Mouse (Mus musculus): Measurements from ENCODE around the gene Rem1. TPM values are rescaled to one million over a fixed set of nuclear protein-coding genes. Genes with fewer than 3 reads are reported as not detected.

Rem1 gene
- polyA plus RNA-seq, 1 experiment = not detected

DNA sequence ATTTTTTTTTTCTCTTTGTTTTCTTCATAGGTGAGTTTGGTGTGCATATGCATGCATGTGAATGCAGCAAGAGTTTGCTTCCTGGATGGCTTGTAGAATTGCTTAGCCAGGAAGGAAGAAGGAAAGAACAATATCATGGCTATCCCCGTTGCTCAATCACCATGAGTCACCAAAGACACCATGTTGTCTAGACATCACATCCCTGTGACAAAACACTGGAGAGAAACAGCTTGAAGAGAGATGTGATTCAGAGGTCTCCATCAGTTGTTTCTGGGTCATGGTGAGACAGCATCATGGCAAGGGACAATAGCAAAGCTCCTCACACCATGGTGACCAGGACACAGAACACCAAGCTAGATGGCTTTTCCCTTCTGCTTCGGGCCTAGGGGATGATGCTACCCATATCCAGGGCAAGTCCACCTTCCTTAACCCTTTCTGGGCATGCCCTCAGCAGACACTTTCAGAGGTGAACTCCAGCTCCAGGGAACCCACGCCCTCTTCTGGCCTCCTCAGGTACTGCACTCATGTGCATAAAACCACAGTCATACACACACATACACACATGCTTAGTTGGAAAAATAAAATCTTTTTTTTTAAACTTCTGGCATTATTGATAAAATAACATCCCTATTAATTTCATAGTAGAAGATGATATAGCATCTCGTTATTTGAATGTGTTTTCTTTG is 25.3 kb upstream of the Rem1 start:
- WGBS = 78% methylated on average over 4 of the region's 4 CpGs
- Histone ChIP-seq H3K27ac (ENCODE audit: insufficient read depth, low read depth, low read length) (no peak overlapping the region), H3K4me3 (ENCODE audit: insufficient read depth, low read depth, low read length) (no peak overlapping the region), H3K4me1 (ENCODE audit: control insufficient read depth, insufficient read depth, low read length) (no peaks in the 10 kb centered on the region)
- TF ChIP-seq POLR2A (IDR thresholded peaks at IDR 0.05; ENCODE audit: insufficient read depth, low read depth, low read length) (no peak), CTCF (IDR thresholded peaks at IDR 0.05; ENCODE audit: insufficient read depth, low read depth, low read length) (0 out of 2 replicates have a peak, but pooled peaks have one; percentile 19)

GRCm38 (mm10) chr2:152604057-152604456 is 22.7 kb upstream of the Rem1 start, which contains the start of gene Defb36:
Gene Defb36, plus strand, starts transcription at chr2:152604327.
- H3K4me3 ChIP-seq (ENCODE audit: insufficient read depth, low read depth, low read length) = no peak within 1 kb of the TSS
- H3K4me1 ChIP-seq (ENCODE audit: control insufficient read depth, insufficient read depth, low read length) = no peaks in the 10 kb centered on the region
- H3K27ac ChIP-seq (ENCODE audit: insufficient read depth, low read depth, low read length) = no peak within 1 kb of the TSS
- TF ChIP-seq POLR2A (IDR thresholded peaks at IDR 0.05; ENCODE audit: insufficient read depth, low read depth, low read length) (no peak), CTCF (IDR thresholded peaks at IDR 0.05; ENCODE audit: insufficient read depth, low read depth, low read length) (0 out of 2 replicates have a peak, but pooled peaks have one; percentile 26)
- WGBS = 81% methylated on average over 15 of the region's 15 CpGs

- H3K4me3 ChIP-seq (ENCODE audit: insufficient read depth, low read depth, low read length) = no peak overlapping the region
- WGBS = 78% methylated on average over 6 of the region's 6 CpGs
- no peak for TF ChIP-seq CTCF (IDR thresholded peaks at IDR 0.05; ENCODE audit: insufficient read depth, low read depth, low read length)
- no peak for TF ChIP-seq POLR2A (IDR thresholded peaks at IDR 0.05; ENCODE audit: insufficient read depth, low read depth, low read length)
- no peaks in the 10 kb centered on the region for H3K4me1 ChIP-seq (ENCODE audit: control insufficient read depth, insufficient read depth, low read length)
- H3K27ac ChIP-seq (ENCODE audit: insufficient read depth, low read depth, low read length) = no peak overlapping the region
Measured at GRCm38 (mm10) chr2:152607746-152608145, 19.0 kb upstream of the Rem1 start.

DNA sequence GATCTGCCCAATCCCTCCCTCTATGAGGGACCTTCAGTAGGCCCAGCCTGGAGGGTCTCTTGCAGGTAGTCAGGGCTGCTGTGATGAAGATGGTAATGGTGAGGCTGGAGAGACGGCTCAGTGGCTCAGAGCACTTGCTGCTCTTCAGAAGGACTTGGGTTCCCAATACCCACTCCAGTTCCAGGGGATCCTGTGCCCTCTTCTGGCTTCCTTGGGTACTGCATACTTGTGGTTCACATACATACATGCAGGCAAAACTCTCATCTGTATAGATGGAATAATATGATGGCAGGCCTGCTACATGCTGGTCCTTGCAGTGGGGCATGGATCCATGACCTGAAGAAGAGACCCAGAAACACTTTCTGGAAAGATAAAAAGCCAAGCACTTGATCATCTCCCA is 18.0 kb upstream of the Rem1 start:
- Histone ChIP-seq H3K4me3 (ENCODE audit: insufficient read depth, low read depth, low read length) (no peak overlapping the region), H3K27ac (ENCODE audit: insufficient read depth, low read depth, low read length) (no peak overlapping the region), H3K4me1 (ENCODE audit: control insufficient read depth, insufficient read depth, low read length) (no peaks in the 10 kb centered on the region)
- TF ChIP-seq POLR2A (IDR thresholded peaks at IDR 0.05; ENCODE audit: insufficient read depth, low read depth, low read length) (no peak), CTCF (IDR thresholded peaks at IDR 0.05; ENCODE audit: insufficient read depth, low read depth, low read length) (no peak)
- WGBS = 91% methylated on average over 1 of the region's 1 CpGs

DNA sequence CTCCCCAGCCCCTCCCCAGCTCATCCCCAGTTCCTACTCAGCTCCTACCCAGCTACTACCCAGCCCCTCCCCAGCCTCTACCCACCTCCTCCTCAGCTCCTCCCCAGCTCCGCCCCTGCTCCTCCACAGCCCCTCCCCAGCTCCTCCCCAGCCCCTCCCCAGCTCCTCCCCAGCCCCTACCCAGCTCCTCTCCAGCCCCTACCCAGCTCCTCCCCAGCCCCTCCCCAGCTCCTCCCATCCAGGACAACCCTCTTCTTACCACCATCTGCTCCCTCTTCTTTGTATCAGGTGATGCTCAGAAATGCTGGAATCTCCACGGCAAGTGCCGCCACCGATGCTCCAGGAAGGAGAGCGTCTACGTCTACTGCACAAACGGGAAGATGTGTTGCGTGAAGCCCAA is 14.6 kb upstream of the Rem1 start:
- WGBS = 43% methylated on average over 7 of the region's 8 CpGs
- no peak overlapping the region for H3K4me3 ChIP-seq (ENCODE audit: insufficient read depth, low read depth, low read length)

DNA sequence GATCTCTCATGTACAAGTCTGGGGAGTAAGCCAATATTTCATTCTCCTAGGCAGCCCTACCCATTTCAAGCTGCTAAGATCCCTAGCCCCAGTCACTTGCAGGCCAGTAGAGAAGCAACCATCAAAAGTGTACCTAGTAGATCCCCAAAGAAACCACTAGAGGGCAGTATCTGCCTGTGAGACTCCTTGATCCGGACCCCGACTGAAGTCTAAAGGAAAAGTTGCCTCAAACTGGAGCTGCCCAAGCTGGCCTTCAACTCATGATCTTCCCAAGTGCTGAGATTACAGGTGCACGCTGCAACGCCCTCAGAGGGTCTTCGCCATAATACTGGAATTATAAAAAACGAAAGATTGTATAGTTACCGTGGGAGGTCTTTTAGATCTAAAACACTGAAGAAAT is 11.2 kb upstream of the Rem1 start:
- TF ChIP-seq POLR2A (IDR thresholded peaks at IDR 0.05; ENCODE audit: insufficient read depth, low read depth, low read length) (no peak), CTCF (IDR thresholded peaks at IDR 0.05; ENCODE audit: insufficient read depth, low read depth, low read length) (peak; percentile 38; the same call in 1 of the 2 replicates)
- Histone ChIP-seq H3K4me1 (ENCODE audit: control insufficient read depth, insufficient read depth, low read length) (no peaks in the 10 kb centered on the region), H3K27ac (ENCODE audit: insufficient read depth, low read depth, low read length) (no peak overlapping the region), H3K4me3 (ENCODE audit: insufficient read depth, low read depth, low read length) (no peak overlapping the region)
- 12% methylated on average over 7 of the region's 7 CpGs for WGBS

More for the DNA sequence above, 14.6 kb upstream of the Rem1 start:
- no peak overlapping the region for H3K27ac ChIP-seq (ENCODE audit: insufficient read depth, low read depth, low read length)
- no peaks in the 10 kb centered on the region for H3K4me1 ChIP-seq (ENCODE audit: control insufficient read depth, insufficient read depth, low read length)
- no peak for TF ChIP-seq POLR2A (IDR thresholded peaks at IDR 0.05; ENCODE audit: insufficient read depth, low read depth, low read length)
- no peak for TF ChIP-seq CTCF (IDR thresholded peaks at IDR 0.05; ENCODE audit: insufficient read depth, low read depth, low read length)

- Histone ChIP-seq H3K4me3 (ENCODE audit: insufficient read depth, low read depth, low read length) (no peak overlapping the region), H3K27ac (ENCODE audit: insufficient read depth, low read depth, low read length) (no peak overlapping the region), H3K4me1 (ENCODE audit: control insufficient read depth, insufficient read depth, low read length) (no peaks in the 10 kb centered on the region)
- TF ChIP-seq POLR2A (IDR thresholded peaks at IDR 0.05; ENCODE audit: insufficient read depth, low read depth, low read length) = no peak
- TF ChIP-seq CTCF (IDR thresholded peaks at IDR 0.05; ENCODE audit: insufficient read depth, low read depth, low read length) = no peak
- WGBS = 84% methylated on average over 6 of the region's 6 CpGs
Measured at GRCm38 (mm10) chr2:152616470-152616869, 10.3 kb upstream of the Rem1 start.

DNA sequence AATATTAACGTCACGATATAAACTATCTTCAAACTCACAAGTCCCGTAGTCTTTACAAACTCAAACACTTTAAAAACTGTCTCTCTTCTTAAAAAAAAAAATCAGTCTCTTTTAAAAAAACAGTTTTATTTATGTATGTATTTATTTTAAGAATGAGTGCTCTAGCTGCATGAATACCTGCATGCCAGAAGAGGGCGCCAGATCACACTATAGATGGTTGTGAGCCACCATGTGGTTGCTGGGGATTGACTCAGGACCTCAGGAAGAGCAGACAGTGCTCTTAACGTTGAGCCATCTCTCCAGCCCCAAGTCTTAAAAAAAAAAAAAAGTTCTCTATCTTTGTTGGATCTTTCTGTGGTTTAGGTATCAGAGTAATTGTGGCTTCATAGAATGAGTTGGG is 9.4 kb upstream of the Rem1 start:
- no peak for TF ChIP-seq POLR2A (IDR thresholded peaks at IDR 0.05; ENCODE audit: insufficient read depth, low read depth, low read length)
- TF ChIP-seq CTCF (IDR thresholded peaks at IDR 0.05; ENCODE audit: insufficient read depth, low read depth, low read length) = no peak
- no peak overlapping the region for H3K27ac ChIP-seq (ENCODE audit: insufficient read depth, low read depth, low read length)
- no peak overlapping the region for H3K4me3 ChIP-seq (ENCODE audit: insufficient read depth, low read depth, low read length)
- WGBS = 64% methylated on average over 5 of the region's 5 CpGs
- H3K4me1 ChIP-seq (ENCODE audit: control insufficient read depth, insufficient read depth, low read length) = no peaks in the 10 kb centered on the region

DNA sequence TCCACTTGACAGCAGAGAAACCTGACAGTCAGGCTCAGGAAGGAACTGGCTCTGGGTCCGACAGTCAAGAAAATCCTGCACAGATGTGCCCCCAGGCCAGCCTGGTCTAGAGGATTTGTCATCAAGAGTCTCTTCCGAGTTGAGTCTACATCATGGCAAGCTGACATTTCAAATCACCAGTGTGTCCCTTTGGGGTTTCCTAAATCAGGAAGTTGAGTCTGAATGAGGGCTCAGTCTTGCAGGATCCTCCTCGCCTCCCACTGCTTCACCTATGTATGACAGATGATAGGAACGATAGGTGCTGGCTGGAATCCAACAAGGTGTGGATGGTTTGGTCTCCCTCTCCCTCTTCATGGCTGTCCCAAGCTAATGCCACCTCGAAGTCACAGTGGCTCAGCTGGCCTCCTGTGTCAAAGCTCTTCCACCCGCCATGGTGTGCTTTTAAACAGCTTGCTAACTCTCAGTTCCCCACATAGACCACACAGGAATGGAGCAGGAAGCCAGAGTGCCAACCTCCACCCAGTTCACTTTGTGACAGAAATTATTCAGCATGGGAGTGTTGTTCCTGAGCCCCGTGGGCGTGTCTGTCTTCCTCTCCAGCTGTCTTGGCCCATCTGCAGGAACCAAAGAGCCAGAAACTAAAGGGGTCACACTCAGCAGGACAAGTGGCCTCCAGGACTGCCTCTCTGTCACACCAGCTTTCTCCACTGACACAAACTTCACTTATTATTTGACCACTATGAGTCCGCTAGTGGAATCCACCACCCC is 6.2 kb upstream of the Rem1 start:
- WGBS = 73% methylated on average over 9 of the region's 9 CpGs
- Histone ChIP-seq H3K4me1 (ENCODE audit: control insufficient read depth, insufficient read depth, low read length) (no peaks in the 10 kb centered on the region), H3K4me3 (ENCODE audit: insufficient read depth, low read depth, low read length) (no peak overlapping the region), H3K27ac (ENCODE audit: insufficient read depth, low read depth, low read length) (no peak overlapping the region)
- TF ChIP-seq POLR2A (IDR thresholded peaks at IDR 0.05; ENCODE audit: insufficient read depth, low read depth, low read length) = no peak
- no peak for TF ChIP-seq CTCF (IDR thresholded peaks at IDR 0.05; ENCODE audit: insufficient read depth, low read depth, low read length)

All from olfactory bulb, adult 2 months (tissue).